Mouse (Mus musculus) midbrain, embryonic 13.5 days (tissue): Measurements from ENCODE around the gene Map4. TPM values are rescaled to one million over a fixed set of nuclear protein-coding genes. Genes with fewer than 3 reads are reported as not detected.

Experiments used
- ATAC-seq: fragments of 200-750 bp; cut with Nextera tagmentation; 2 replicates; pipeline ENCODE4 v1.8.0; 2017; ENCODE audit warnings: mild to moderate bottlenecking, moderate TSS enrichment, moderate library complexity
- H3K27ac ChIP-seq: fragments of 300-500 bp; sonication (generic); 2 replicates; pipeline ENCODE4 v1.5.1; 2015; ENCODE audit warnings: inconsistent platforms, mild to moderate bottlenecking, moderate library complexity
- H3K27me3 ChIP-seq: fragments of 300-500 bp; sonication (generic); 2 replicates; pipeline ENCODE4 v1.6.1; 2015; ENCODE audit warnings: mild to moderate bottlenecking, inconsistent platforms
- H3K36me3 ChIP-seq: fragments of 300-500 bp; sonication (generic); 2 replicates; pipeline ENCODE4 v1.6.1; 2015; ENCODE audit warnings: mild to moderate bottlenecking, inconsistent platforms
- H3K4me1 ChIP-seq: fragments of 300-500 bp; sonication (generic); replicated peaks from 2 replicates; pipeline ENCODE4 v1.6.1; 2015; ENCODE audit warnings: inconsistent platforms
- H3K4me2 ChIP-seq: fragments of 300-500 bp; sonication (generic); replicated peaks from 2 replicates; pipeline ENCODE4 v1.6.1; 2015; ENCODE audit warnings: moderate library complexity, mild to moderate bottlenecking, inconsistent platforms
- H3K4me3 ChIP-seq: fragments of 300-500 bp; sonication (generic); replicated peaks from 2 replicates; pipeline ENCODE4 v1.5.1; 2015; ENCODE audit warnings: mild to moderate bottlenecking, inconsistent platforms
- H3K9ac ChIP-seq: fragments of 300-500 bp; sonication (generic); replicated peaks from 2 replicates; pipeline ENCODE4 v1.6.1; 2015; ENCODE audit warnings: mild to moderate bottlenecking, inconsistent platforms
- H3K9me3 ChIP-seq: fragments of 300-500 bp; sonication (generic); 2 replicates; pipeline ENCODE4 v1.6.1; 2016; ENCODE audit warnings: mild to moderate bottlenecking, inconsistent platforms
- WGBS: fragments of 180-500 bp; shearing (Covaris S2); methylation state at CpG from one replicate; pipeline ENCODE4 v1.1.7; 2015; 5-methylcytosine and 5-hydroxymethylcytosine counted together
- polyA plus RNA-seq: library from polyadenylated mRNA; unstranded; fragments of >200 nt; fragmentation: Nextera tagmentation; extraction: Ambion mirVana; gene quantifications from 2 replicates; pipeline ENCODE4 v1.2.1, GENCODE M21; 2015

Map4 gene
- polyA plus RNA-seq, 1 experiment from 2014 or later, result 127 TPM

- ATAC-seq, result no peak
- Histone ChIP-seq H3K27ac (no peak overlapping the region), H3K9ac (no peak overlapping the region), H3K36me3 (peaks cover 3% of the 10 kb centered on the region; the same call in 1 of the 2 replicates), H3K9me3 (no peaks in the 10 kb centered on the region), H3K4me3 (no peak overlapping the region), H3K4me2 (no peak overlapping the region), H3K4me1 (no peaks in the 10 kb centered on the region), H3K27me3 (no peaks in the 10 kb centered on the region)
- WGBS, result 89% methylated on average over 3 of the region's 3 CpGs
Measured at GRCm38 (mm10) chr9:109900604-109901003, 30.7 kb upstream of the Map4 start.

- no peaks in the 10 kb centered on the region for H3K4me1 ChIP-seq
Measured at GRCm38 (mm10) chr9:109902246-109902645, 29.0 kb upstream of the Map4 start.

GRCm38 (mm10) chr9:109902740-109903139, 28.5 kb upstream of the Map4 start:
- Histone ChIP-seq H3K4me1 (no peaks in the 10 kb centered on the region), H3K27me3 (no peaks in the 10 kb centered on the region), H3K36me3 (no peaks in the 10 kb centered on the region), H3K27ac (no peak overlapping the region), H3K9me3 (no peaks in the 10 kb centered on the region), H3K4me2 (no peak overlapping the region), H3K9ac (no peak overlapping the region), H3K4me3 (no peak overlapping the region)
- ATAC-seq, result no peak
- WGBS, result 68% methylated on average over 5 of the region's 5 CpGs

More at GRCm38 (mm10) chr9:109902246-109902645, 29.0 kb upstream of the Map4 start:
- Histone ChIP-seq H3K27me3 (no peaks in the 10 kb centered on the region), H3K9ac (no peak overlapping the region), H3K27ac (no peak overlapping the region), H3K4me3 (no peak overlapping the region), H3K9me3 (no peaks in the 10 kb centered on the region), H3K36me3 (no peaks in the 10 kb centered on the region), H3K4me2 (no peak overlapping the region)
- 63% methylated on average over 4 of the region's 4 CpGs for WGBS
- ATAC-seq, result no peak

GRCm38 (mm10) chr9:109907300-109907699, 24.0 kb upstream of the Map4 start:
- Histone ChIP-seq H3K4me2 (no peak overlapping the region), H3K4me3 (no peak overlapping the region), H3K27ac (no peak overlapping the region), H3K4me1 (no peaks in the 10 kb centered on the region), H3K27me3 (no peaks in the 10 kb centered on the region), H3K9me3 (no peaks in the 10 kb centered on the region), H3K9ac (no peak overlapping the region), H3K36me3 (no peaks in the 10 kb centered on the region)
- ATAC-seq, result no peak
- WGBS, result 59% methylated on average over 8 of the region's 8 CpGs

GRCm38 (mm10) chr9:109907774-109908465, 23.3 kb upstream of the Map4 start:
- Histone ChIP-seq H3K27me3 (no peaks in the 10 kb centered on the region), H3K27ac (no peak overlapping the region), H3K4me1 (no peaks in the 10 kb centered on the region), H3K4me3 (no peak overlapping the region), H3K9ac (no peak overlapping the region), H3K4me2 (no peak overlapping the region), H3K9me3 (no peaks in the 10 kb centered on the region), H3K36me3 (no peaks in the 10 kb centered on the region)
- 82% methylated on average over 6 of the region's 6 CpGs for WGBS
- no peak for ATAC-seq

- no peak overlapping the region for H3K9ac ChIP-seq
- no peaks in the 10 kb centered on the region for H3K9me3 ChIP-seq
- ATAC-seq, result no peak
- H3K4me2 ChIP-seq, result no peak overlapping the region
- no peaks in the 10 kb centered on the region for H3K27me3 ChIP-seq
- no peaks in the 10 kb centered on the region for H3K4me1 ChIP-seq
- no peak overlapping the region for H3K27ac ChIP-seq
- no peak overlapping the region for H3K4me3 ChIP-seq
- WGBS, result 87% methylated on average over 8 of the region's 8 CpGs
- no peaks in the 10 kb centered on the region for H3K36me3 ChIP-seq
Measured at GRCm38 (mm10) chr9:109909102-109909501, 22.2 kb upstream of the Map4 start.

GRCm38 (mm10) chr9:109909926-109910325, 21.3 kb upstream of the Map4 start:
- no peaks in the 10 kb centered on the region for H3K9me3 ChIP-seq
- no peaks in the 10 kb centered on the region for H3K36me3 ChIP-seq
- H3K27ac ChIP-seq, result no peak overlapping the region
- H3K4me1 ChIP-seq, result no peaks in the 10 kb centered on the region
- ATAC-seq, result no peak
- 91% methylated on average over 4 of the region's 4 CpGs for whole genome bisulfite sequencing
- no peak overlapping the region for H3K9ac ChIP-seq
- H3K27me3 ChIP-seq, result no peaks in the 10 kb centered on the region
- H3K4me2 ChIP-seq, result no peak overlapping the region
- H3K4me3 ChIP-seq, result no peak overlapping the region

GRCm38 (mm10) chr9:109911779-109912178, 19.5 kb upstream of the Map4 start:
- no peak overlapping the region for H3K27ac ChIP-seq
- no peak overlapping the region for H3K4me3 ChIP-seq
- no peaks in the 10 kb centered on the region for H3K36me3 ChIP-seq
- no peaks in the 10 kb centered on the region for H3K9me3 ChIP-seq
- H3K4me2 ChIP-seq, result no peak overlapping the region
- no peaks in the 10 kb centered on the region for H3K4me1 ChIP-seq
- 92% methylated on average over 7 of the region's 7 CpGs for WGBS
- H3K9ac ChIP-seq, result no peak overlapping the region
- H3K27me3 ChIP-seq, result no peaks in the 10 kb centered on the region
- no peak for ATAC-seq

GRCm38 (mm10) chr9:109914269-109914926, 16.9 kb upstream of the Map4 start:
- Histone ChIP-seq H3K4me3 (no peak overlapping the region), H3K9ac (no peak overlapping the region), H3K4me1 (no peaks in the 10 kb centered on the region), H3K4me2 (no peak overlapping the region), H3K9me3 (no peaks in the 10 kb centered on the region), H3K27me3 (no peaks in the 10 kb centered on the region), H3K27ac (no peak overlapping the region), H3K36me3 (no peaks in the 10 kb centered on the region)
- no peak for ATAC-seq
- WGBS, result 84% methylated on average over 4 of the region's 4 CpGs

- Histone ChIP-seq H3K9me3 (no peaks in the 10 kb centered on the region), H3K9ac (no peak overlapping the region), H3K4me1 (no peaks in the 10 kb centered on the region), H3K4me3 (no peak overlapping the region), H3K27me3 (no peaks in the 10 kb centered on the region), H3K36me3 (no peaks in the 10 kb centered on the region), H3K4me2 (no peak overlapping the region), H3K27ac (no peak overlapping the region)
- 92% methylated on average over 2 of the region's 2 CpGs for WGBS
- no peak for ATAC-seq
Measured at GRCm38 (mm10) chr9:109917931-109918330, 13.3 kb upstream of the Map4 start.

- 98% methylated on average over 3 of the region's 3 CpGs for WGBS
Measured at GRCm38 (mm10) chr9:109929131-109929530, 2.1 kb upstream of the Map4 start.

GRCm38 (mm10) chr9:109930063-109930462, 1.2 kb upstream of the Map4 start:
- H3K4me1 ChIP-seq, result peaks cover 14% of the 10 kb centered on the region
- no peak overlapping the region for H3K4me3 ChIP-seq
- H3K36me3 ChIP-seq, result no peaks in the 10 kb centered on the region
- WGBS, result 95% methylated on average over 5 of the region's 5 CpGs
- ATAC-seq, result no peak
- H3K9ac ChIP-seq, result no peak overlapping the region
- H3K27me3 ChIP-seq, result no peaks in the 10 kb centered on the region
- no peak overlapping the region for H3K27ac ChIP-seq
- no peak overlapping the region for H3K4me2 ChIP-seq
- H3K9me3 ChIP-seq, result no peaks in the 10 kb centered on the region

More at GRCm38 (mm10) chr9:109929131-109929530, 2.1 kb upstream of the Map4 start:
- no peaks in the 10 kb centered on the region for H3K27me3 ChIP-seq
- no peak overlapping the region for H3K4me2 ChIP-seq
- no peak for ATAC-seq
- H3K9me3 ChIP-seq, result no peaks in the 10 kb centered on the region
- no peak overlapping the region for H3K27ac ChIP-seq
- H3K9ac ChIP-seq, result no peak overlapping the region
- no peaks in the 10 kb centered on the region for H3K36me3 ChIP-seq
- H3K4me3 ChIP-seq, result no peak overlapping the region
- H3K4me1 ChIP-seq, result peaks cover 14% of the 10 kb centered on the region
